Mouse (Mus musculus) CH12F3 (cell line): ENCODE measurements at regions not wholly inside any gene's neighbourhood (a gene's known extent, or its start where the extent isn't known, plus 50 kb on each side); places are given as distances from the start of the nearest gene placed in this dataset.
"Not testable (repeated sequence)": the region's sequence is repeated elsewhere in the genome, so short reads cannot be mapped to it uniquely, and the experiment has no call there.

Experiments
- in situ Hi-C: fragments of 300-500 bp; cut with MboI; formaldehyde crosslinking; loops from 2 replicates; pipeline ENCODE4 v1.14.3; 2020; ENCODE audit warnings: low sequenced_read_pairs

- in situ Hi-C loops: no loop called here
Measured at GRCm38 (mm10) chr1:184169034-184169783, 135.1 kb upstream of the 1700056E22Rik start.

GRCm38 (mm10) chr1:184166951-184167350 lies 132.8 kb upstream of the 1700056E22Rik start:
- in situ Hi-C loops: no loop called here

- in situ Hi-C loops: not testable (repeated sequence)
Measured at GRCm38 (mm10) chr1:184162526-184162925, 128.4 kb upstream of the 1700056E22Rik start.

GRCm38 (mm10) chr1:184147713-184148112 lies 113.6 kb upstream of the 1700056E22Rik start:
- in situ Hi-C loops: no loop called here

GRCm38 (mm10) chr1:184142974-184143373 lies 108.9 kb upstream of the 1700056E22Rik start:
- in situ Hi-C loops: no loop called here

- in situ Hi-C loops: no loop called here
Measured at GRCm38 (mm10) chr1:184140486-184140885, 106.4 kb upstream of the 1700056E22Rik start.

- in situ Hi-C loops: no loop called here
Measured at GRCm38 (mm10) chr1:184140082-184140481, 106.0 kb upstream of the 1700056E22Rik start.

GRCm38 (mm10) chr1:184138661-184139060 lies 104.6 kb upstream of the 1700056E22Rik start:
- in situ Hi-C loops: no loop called here

GRCm38 (mm10) chr1:184130897-184131296 lies 96.8 kb upstream of the 1700056E22Rik start:
- in situ Hi-C loops: no loop called here

GRCm38 (mm10) chr1:184127321-184127720 lies 93.2 kb upstream of the 1700056E22Rik start:
- in situ Hi-C loops: no loop called here

- in situ Hi-C loops: no loop called here
Measured at GRCm38 (mm10) chr1:184126909-184127308, 92.8 kb upstream of the 1700056E22Rik start.
